Mouse (Mus musculus) lung, postnatal 0 days (tissue): ENCODE data around the gene Icam1.

Source experiments
- CTCF ChIP-seq: IDR thresholded peaks from 2 replicates; pipeline ENCODE4 v1.5.1; 2016; ENCODE audit warnings: antibody characterized with exemption, mild to moderate bottlenecking
- EP300 ChIP-seq: IDR thresholded peaks from 2 replicates; pipeline ENCODE4 v1.6.1; 2016; ENCODE audit warnings: antibody characterized with exemption, mild to moderate bottlenecking, control low read depth

DNA sequence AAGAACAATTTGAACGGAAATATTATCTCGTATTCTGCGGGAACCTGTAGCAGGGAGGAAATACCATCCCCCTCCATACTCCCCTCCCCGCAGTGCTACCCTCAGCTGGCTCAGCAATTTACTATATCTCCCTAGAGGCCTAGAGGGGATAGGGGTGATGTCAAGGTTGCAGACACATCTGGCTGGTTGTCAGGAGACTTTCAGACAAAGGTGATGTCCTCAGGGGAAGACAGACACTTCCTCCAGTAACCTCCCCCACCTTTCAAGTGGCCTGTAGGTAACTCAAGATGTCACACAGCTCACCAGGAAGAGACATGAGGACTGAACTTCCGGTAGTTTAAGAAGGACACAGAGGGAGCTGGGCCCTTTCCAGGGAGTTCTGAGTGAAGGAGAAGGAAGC, 32.6 kb upstream of the Icam1 start:
- no peak for TF ChIP-seq CTCF
- no peak for TF ChIP-seq EP300
